Mouse (Mus musculus) CH12.LX (cell line): ENCODE data around the gene Nupr1l. TPM values are rescaled to one million over a fixed set of nuclear protein-coding genes. Genes with fewer than 3 reads are reported as not detected.

Source experiments
- DNase-seq: peaks from one replicate; pipeline ENCODE4 v3.0.0-alpha.2; 2013; ENCODE audit errors: extremely low read depth
- H3K27ac ChIP-seq: 2 replicates; pipeline ENCODE4 v1.5.1; 2012; ENCODE audit warnings: low read depth, mild to moderate bottlenecking, control low read depth, moderate library complexity; ENCODE audit not compliant: insufficient read depth
- H3K27me3 ChIP-seq: replicated peaks from 2 replicates; pipeline ENCODE3; 2012; ENCODE audit warnings: inconsistent platforms
- H3K36me3 ChIP-seq, 2 experiments: replicated peaks in 1 of 2; 2 replicates each; pipeline versions ENCODE3 to v1.6.1; 2012; ENCODE audit warnings: inconsistent platforms in 1 of 2, low read length in 1 of 2, mild to moderate bottlenecking in 1 of 2, mixed read lengths in 1 of 2, moderate library complexity in 1 of 2; ENCODE audit not compliant: control insufficient read depth in 1 of 2, insufficient read depth in 1 of 2
- H3K4me1 ChIP-seq, 2 experiments: 2 replicates each; pipeline ENCODE4 v1.6.1; 2012; ENCODE audit warnings: inconsistent platforms in 1 of 2, moderate library complexity in 1 of 2; ENCODE audit not compliant: insufficient read depth in 2 of 2, control insufficient read depth in 1 of 2
- H3K4me2 ChIP-seq: 2 replicates; pipeline ENCODE4 v1.6.1; 2012; ENCODE audit warnings: low read depth, mild to moderate bottlenecking, control low read depth; ENCODE audit not compliant: poor library complexity, insufficient read depth, severe bottlenecking
- H3K4me3 ChIP-seq, 3 experiments: fragments of 150-350 bp in 1 of 3; sonication (generic) in 1 of 3; replicated peaks in 1 of 3; 2 replicates each; pipeline versions ENCODE3 to v1.5.1; 2011 to 2012; ENCODE audit warnings: low read depth in 2 of 3, low read length in 2 of 3, mild to moderate bottlenecking in 2 of 3, moderate library complexity in 2 of 3, control low read depth in 1 of 3, improper control_type of control experiment in 1 of 3, inconsistent platforms in 1 of 3, mixed read lengths in 1 of 3; ENCODE audit not compliant: poor library complexity in 1 of 3
- H3K79me2 ChIP-seq: replicated peaks from 2 replicates; pipeline ENCODE4 v1.6.1; 2012; ENCODE audit warnings: mild to moderate bottlenecking, moderate library complexity; ENCODE audit not compliant: control insufficient read depth, poor library complexity, insufficient read depth, severe bottlenecking; ENCODE audit errors: extremely low read depth
- H3K9ac ChIP-seq: 2 replicates; pipeline ENCODE4 v1.6.1; 2012; ENCODE audit warnings: low read depth, mild to moderate bottlenecking, control low read depth, moderate library complexity; ENCODE audit not compliant: insufficient read depth
- H3K9me3 ChIP-seq: replicated peaks from 2 replicates; pipeline ENCODE3; 2012; ENCODE audit warnings: low read length, inconsistent platforms, mixed read lengths
- CHD1 ChIP-seq: IDR thresholded peaks from 2 replicates; pipeline ENCODE4 v1.6.1; 2012; ENCODE audit warnings: low read depth, low read length, improper control_type of control experiment, inconsistent platforms
- CHD2 ChIP-seq: IDR thresholded peaks from 2 replicates; pipeline ENCODE4 v1.6.1; 2011; ENCODE audit warnings: low read length, improper control_type of control experiment
- CTCF ChIP-seq, 2 experiments: IDR thresholded peaks in 1 of 2; conservative IDR thresholded peaks in 1 of 2; 2 replicates each; pipeline ENCODE4 v1.5.1; 2011 to 2012; ENCODE audit warnings: low read depth in 2 of 2, low read length in 2 of 2, improper control_type of control experiment in 1 of 2, inconsistent platforms in 1 of 2, mild to moderate bottlenecking in 1 of 2, moderate library complexity in 1 of 2
- E2F4 ChIP-seq: IDR thresholded peaks from 2 replicates; pipeline ENCODE4 v1.6.1; 2011; ENCODE audit warnings: low read depth, low read length, improper control_type of control experiment; ENCODE audit not compliant: insufficient replicate concordance
- ELF1 ChIP-seq: IDR thresholded peaks from 2 replicates; pipeline ENCODE4 v1.6.1; 2014; ENCODE audit warnings: low read depth, mild to moderate bottlenecking, inconsistent platforms, low read length, improper control_type of control experiment
- EP300 ChIP-seq: IDR thresholded peaks from 2 replicates; pipeline ENCODE4 v1.6.1; 2011; ENCODE audit warnings: low read length, improper control_type of control experiment
- HCFC1 ChIP-seq: IDR thresholded peaks from 2 replicates; pipeline ENCODE4 v1.6.1; 2012; ENCODE audit warnings: low read depth, mild to moderate bottlenecking, inconsistent platforms, low read length, improper control_type of control experiment
- IRF4 ChIP-seq: IDR thresholded peaks from 2 replicates; pipeline ENCODE4 v1.6.1; 2014; ENCODE audit warnings: low read depth, mild to moderate bottlenecking, inconsistent platforms, low read length, improper control_type of control experiment
- JUN ChIP-seq: IDR thresholded peaks from 2 replicates; pipeline ENCODE4 v1.6.1; 2011; ENCODE audit warnings: low read depth, mild to moderate bottlenecking, low read length, improper control_type of control experiment, moderate library complexity; ENCODE audit not compliant: insufficient read depth
- JUND ChIP-seq: conservative IDR thresholded peaks from 2 replicates; pipeline ENCODE4 v1.6.1; 2011; ENCODE audit warnings: low read depth, low read length, improper control_type of control experiment
- MAFK ChIP-seq: IDR thresholded peaks from 2 replicates; pipeline ENCODE4 v1.6.1; 2011; ENCODE audit warnings: low read length, improper control_type of control experiment; ENCODE audit not compliant: insufficient replicate concordance
- MAX ChIP-seq: IDR thresholded peaks from 2 replicates; pipeline ENCODE4 v1.6.1; 2011; ENCODE audit warnings: low read length, improper control_type of control experiment
- MAZ ChIP-seq: IDR thresholded peaks from 2 replicates; pipeline ENCODE4 v1.6.1; 2012; ENCODE audit warnings: low read depth, mild to moderate bottlenecking, inconsistent platforms, low read length, improper control_type of control experiment, moderate library complexity
- MXI1 ChIP-seq: IDR thresholded peaks from 2 replicates; pipeline ENCODE4 v1.6.1; 2011; ENCODE audit warnings: mild to moderate bottlenecking, low read depth, low read length, improper control_type of control experiment
- MYC ChIP-seq: IDR thresholded peaks from 2 replicates; pipeline ENCODE4 v1.6.1; 2011; ENCODE audit warnings: low read depth, mild to moderate bottlenecking, improper control_type of control experiment, low read length
- NELFE ChIP-seq: IDR thresholded peaks from 2 replicates; pipeline ENCODE4 v1.6.1; 2011; ENCODE audit warnings: low read depth, low read length, improper control_type of control experiment
- NRF1 ChIP-seq: IDR thresholded peaks from 2 replicates; pipeline ENCODE4 v1.6.1; 2014; ENCODE audit warnings: low read depth, mild to moderate bottlenecking, inconsistent platforms, low read length, improper control_type of control experiment, moderate library complexity
- PAX5 ChIP-seq: IDR thresholded peaks from 2 replicates; pipeline ENCODE4 v1.6.1; 2012; ENCODE audit warnings: low read length, inconsistent platforms, mixed read lengths
- POLR2AphosphoS2 ChIP-seq: IDR thresholded peaks from 2 replicates; pipeline ENCODE4 v1.6.1; 2011; ENCODE audit warnings: low read depth, low read length, improper control_type of control experiment
- RAD21 ChIP-seq: IDR thresholded peaks from 2 replicates; pipeline ENCODE4 v1.6.1; 2011; ENCODE audit warnings: low read depth, mild to moderate bottlenecking, low read length, improper control_type of control experiment, moderate library complexity
- RCOR1 ChIP-seq: conservative IDR thresholded peaks from 2 replicates; pipeline ENCODE4 v1.6.1; 2012; ENCODE audit warnings: low read depth, mild to moderate bottlenecking, inconsistent platforms, low read length, improper control_type of control experiment
- SIN3A ChIP-seq: IDR thresholded peaks from 2 replicates; pipeline ENCODE4 v1.6.1; 2012; ENCODE audit warnings: low read length, improper control_type of control experiment, inconsistent platforms
- TBP ChIP-seq: conservative IDR thresholded peaks from 2 replicates; pipeline ENCODE4 v1.6.1; 2011; ENCODE audit warnings: low read depth, low read length, improper control_type of control experiment
- TCF12 ChIP-seq: IDR thresholded peaks from 2 replicates; pipeline ENCODE4 v1.6.1; 2014; ENCODE audit warnings: low read depth, mild to moderate bottlenecking, inconsistent platforms, low read length, improper control_type of control experiment
- UBTF ChIP-seq: IDR thresholded peaks from 2 replicates; pipeline ENCODE4 v1.6.1; 2012; ENCODE audit warnings: low read depth, mild to moderate bottlenecking, inconsistent platforms, low read length, improper control_type of control experiment, moderate library complexity
- USF2 ChIP-seq: conservative IDR thresholded peaks from 2 replicates; pipeline ENCODE4 v1.6.1; 2011; ENCODE audit warnings: low read depth, low read length, improper control_type of control experiment
- ZC3H11A ChIP-seq: IDR thresholded peaks from 2 replicates; pipeline ENCODE4 v1.6.1; 2012; ENCODE audit warnings: low read depth, mild to moderate bottlenecking, inconsistent platforms, low read length, improper control_type of control experiment
- ZKSCAN1 ChIP-seq: IDR thresholded peaks from 2 replicates; pipeline ENCODE4 v1.6.1; 2012; ENCODE audit warnings: low read depth, inconsistent platforms, low read length, improper control_type of control experiment, borderline replicate concordance
- dilution Hi-C: fragments of 300-500 bp; cut with MboI; formaldehyde crosslinking; loops from 2 replicates; pipeline ENCODE4 v1.14.3; 2020; ENCODE audit warnings: low sequenced_read_pairs; ENCODE audit not compliant: extremely low pct_unique_long_range_greater_than_20kb, extremely low pct_ligation_motif_present
- in situ Hi-C: fragments of 300-500 bp; cut with MboI; formaldehyde crosslinking; loops from 3 replicates; pipeline ENCODE4 v1.14.3; 2019; ENCODE audit warnings: low sequenced_read_pairs, low pct_ligation_motif_present, low pct_unique_long_range_greater_than_20kb, mixed read lengths
- polyA plus RNA-seq: library from polyadenylated mRNA; unstranded; fragments of >175 nt; gene quantifications from 2 replicates; pipeline ENCODE4 v1.2.1, GENCODE M21; 2012; ENCODE audit warnings: low read depth; ENCODE audit not compliant: insufficient read length
- total RNA-seq, 2 experiments: library from RNA; depleted of rRNA; stranded (reverse); fragments of 300-350 nt in 1 of 2; fragments of >200 nt in 1 of 2; gene quantifications; 2 replicates each; pipeline ENCODE4 v1.2.3; 2012 to 2014

Nupr1l gene
- total and polyA plus RNA-seq, 3 experiments, result 0.46 to 0.68 TPM; not detected in 1

DNA sequence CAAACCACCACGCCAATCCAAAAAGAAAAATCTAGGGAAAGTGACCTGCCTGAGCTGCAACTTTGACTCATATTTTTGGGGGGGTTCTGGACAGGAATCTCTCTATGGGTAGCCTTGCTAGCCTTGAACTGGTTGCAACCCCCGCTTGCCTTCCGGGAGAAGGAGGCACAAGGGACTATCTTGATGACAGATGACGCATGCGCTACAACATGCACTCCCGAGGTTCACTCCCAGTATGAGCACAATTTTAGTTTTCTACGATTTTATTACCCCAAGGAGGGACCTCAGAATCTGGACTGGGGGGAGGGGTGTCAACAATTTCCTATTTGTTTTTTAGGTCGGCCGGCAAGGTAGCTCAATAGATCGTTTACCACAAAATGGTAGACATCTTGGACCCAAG is 22.1 kb upstream of the Nupr1l start:
- dilution Hi-C loops (no loop called here), in situ Hi-C loops (no loop called here)
- peak overlapping the region; percentile 92 for H3K4me2 ChIP-seq
- no peaks in the 10 kb centered on the region for H3K9me3 ChIP-seq
- DNase-seq, result peak; percentile 25
- H3K79me2 ChIP-seq, result peaks cover 36% of the 10 kb centered on the region
- TF ChIP-seq ELF1, result 0 out of 2 replicates have a peak, but pooled peaks have one; percentile 28
- no peak for TF ChIP-seq MAFK
- no peak for TF ChIP-seq NELFE
- TF ChIP-seq MYC, result no peak
- no peak for TF ChIP-seq RAD21
- TF ChIP-seq CHD2, result no peak
- TF ChIP-seq NRF1, result peak; percentile 78
- peak; percentile 55; the same call in 1 of the 2 replicates for TF ChIP-seq MXI1
- TF ChIP-seq JUND, result no peak
- no peak for TF ChIP-seq RCOR1
- TF ChIP-seq MAX, result no peak
- no peak for TF ChIP-seq SIN3A
- no peak for TF ChIP-seq ZC3H11A
- peak overlapping the region; percentile 76 to 95 (median 85) for H3K4me3 ChIP-seq
- no peak overlapping the region for H3K27ac ChIP-seq
- H3K36me3 ChIP-seq, result peaks cover 20 to 34% of the 10 kb centered on the region in 2 experiments
- H3K27me3 ChIP-seq, result no peaks in the 10 kb centered on the region
- H3K9ac ChIP-seq, result peak overlapping the region; percentile 80
- H3K4me1 ChIP-seq, result peaks cover 3 to 10% of the 10 kb centered on the region in 2 experiments; a peak in 2 of 4 replicates

GRCm38 (mm10) chr5:129886911-129887636 is 21.3 kb upstream of the Nupr1l start, which contains the start of gene Chchd2:
Gene Chchd2, minus strand, starts transcription at chr5:129887470.
- Histone ChIP-seq H3K36me3 (peaks cover 13 to 27% of the 10 kb centered on the region in 2 experiments), H3K4me3 (peak within 1 kb of the TSS; percentile 76 to 95 (median 85)), H3K4me2 (peak within 1 kb of the TSS; percentile 92), H3K79me2 (peaks cover 36% of the 10 kb centered on the region), H3K4me1 (peaks cover 3 to 10% of the 10 kb centered on the region in 2 experiments; a peak in 2 of 4 replicates), H3K27me3 (peaks cover 3% of the 10 kb centered on the region), H3K9me3 (peaks cover 3% of the 10 kb centered on the region), H3K9ac (peak within 1 kb of the TSS; percentile 80), H3K27ac (peak within 1 kb of the TSS; percentile 62)
- in situ Hi-C loops (no loop called here), dilution Hi-C loops (no loop called here)
- DNase-seq, result peak; percentile 98
- TF ChIP-seq CTCF (conservative IDR thresholded peaks at IDR 0.05 in 1 of 2, IDR thresholded peaks at IDR 0.05 in 1 of 2; ENCODE audit: low read depth in 2 of 2, low read length in 2 of 2) (no peak), JUND (peak; percentile 48; the same call in 1 of the 2 replicates), MAFK (no peak), RAD21 (no peak), ZKSCAN1 (no peak), TBP (peak; percentile 95), MXI1 (peak; percentile 85), ZC3H11A (no peak), MAX (peak; percentile 67), MYC (no peak; the same call in 1 of the 2 replicates), RCOR1 (0 out of 2 replicates have a peak, but pooled peaks have one; percentile 38), PAX5 (no peak), TCF12 (peak; percentile 79), SIN3A (peak; percentile 86), POLR2AphosphoS2 (peak; percentile 94), IRF4 (peak; percentile 60; the same call in 1 of the 2 replicates), NELFE (peak; percentile 98), USF2 (no peak), EP300 (no peak), JUN (no peak), CHD1 (no peak), ELF1 (peak; percentile 83), CHD2 (peak; percentile 92), E2F4 (peak; percentile 46; the same call in 1 of the 2 replicates), MAZ (peak; percentile 43; the same call in 1 of the 2 replicates), HCFC1 (peak; percentile 94), NRF1 (peak; percentile 57; the same call in 1 of the 2 replicates), UBTF (no peak)
